Mouse (Mus musculus): ENCODE data around the gene Ccdc28b.
A peak's percentile ranks its signal among the peaks of the same experiment; 100 is the strongest.

Ccdc28b gene

DNA sequence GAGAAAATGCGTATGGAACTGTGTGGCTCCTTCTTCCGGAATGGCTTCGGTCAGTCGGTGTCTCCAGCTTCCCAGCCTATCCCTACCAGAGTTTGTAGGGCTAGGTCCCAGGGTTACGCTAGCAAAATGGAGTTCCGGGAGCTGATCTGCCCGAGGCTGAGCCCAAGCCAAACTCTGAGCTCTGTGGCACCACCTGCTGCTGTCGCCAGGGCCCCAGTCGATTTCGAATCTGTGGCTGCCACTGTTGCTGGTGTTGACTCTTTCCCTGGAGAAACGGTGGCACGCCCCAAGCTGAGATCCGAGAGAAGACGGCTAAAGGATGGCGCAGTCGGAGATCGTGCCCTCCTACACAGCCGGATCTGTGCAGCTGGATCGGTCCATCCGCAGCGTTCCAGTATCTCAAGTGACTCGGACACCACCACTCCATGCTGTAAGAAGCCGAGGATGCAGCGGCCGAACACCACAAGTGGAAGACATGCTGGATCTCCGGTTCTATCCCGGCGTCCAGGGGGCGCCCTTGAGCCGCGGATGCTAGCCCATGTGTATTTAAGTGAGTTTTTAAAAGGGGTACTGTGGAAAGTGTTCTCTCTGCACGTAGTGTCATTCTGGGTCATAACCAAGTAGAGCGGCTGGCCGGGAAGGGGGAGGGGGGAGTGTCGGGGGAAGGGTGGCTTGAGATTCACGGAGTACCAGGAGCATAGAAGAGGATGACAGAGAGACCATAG lies 38.7 kb downstream of the Ccdc28b start:
- DNase-seq (ENCODE audit: low spot score in 2 of 2): peak; percentile 79 to 85

DNA sequence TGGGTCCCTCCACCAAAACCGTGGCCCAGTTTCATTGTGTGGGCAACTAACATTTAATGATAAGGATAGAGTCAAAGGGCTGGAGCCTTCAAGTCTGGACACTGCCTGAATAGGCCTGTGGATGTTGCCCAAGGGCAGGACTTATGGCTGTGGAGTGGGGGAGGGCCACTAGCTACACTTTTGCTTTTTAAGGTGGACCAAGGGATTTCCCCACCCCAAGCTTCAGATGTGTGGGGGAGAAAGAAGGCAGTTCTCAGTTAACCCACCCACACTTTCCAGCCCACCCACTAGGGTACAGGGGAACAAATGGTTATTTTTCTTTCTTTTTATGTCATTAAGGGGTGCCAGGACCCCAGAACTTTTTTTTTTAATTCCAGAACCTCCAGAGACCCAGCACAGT lies 39.4 kb downstream of the Ccdc28b start:
- DNase-seq (ENCODE audit: low spot score in 2 of 2): no peak

DNA sequence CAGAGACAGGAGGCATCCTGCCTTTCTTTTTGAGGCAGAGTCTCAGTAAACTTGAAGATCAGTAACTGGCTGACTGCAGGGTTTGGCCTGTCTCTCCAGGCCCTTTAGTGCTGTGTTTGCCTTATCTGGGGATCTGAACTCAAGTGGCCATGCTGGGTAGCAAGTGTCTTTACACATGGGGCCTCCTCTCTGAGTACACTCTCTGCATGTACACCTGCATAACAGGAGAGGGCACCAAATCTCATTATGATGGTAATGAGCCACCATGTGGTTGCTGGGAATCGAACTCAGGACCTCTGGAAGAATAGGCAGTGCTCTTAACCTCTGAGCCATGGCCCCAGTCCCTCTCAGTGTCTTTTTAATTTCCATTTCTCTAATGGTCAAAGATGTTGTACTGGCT lies 41.5 kb downstream of the Ccdc28b start:
- no peak for DNase-seq (ENCODE audit: low spot score in 2 of 2)

DNA sequence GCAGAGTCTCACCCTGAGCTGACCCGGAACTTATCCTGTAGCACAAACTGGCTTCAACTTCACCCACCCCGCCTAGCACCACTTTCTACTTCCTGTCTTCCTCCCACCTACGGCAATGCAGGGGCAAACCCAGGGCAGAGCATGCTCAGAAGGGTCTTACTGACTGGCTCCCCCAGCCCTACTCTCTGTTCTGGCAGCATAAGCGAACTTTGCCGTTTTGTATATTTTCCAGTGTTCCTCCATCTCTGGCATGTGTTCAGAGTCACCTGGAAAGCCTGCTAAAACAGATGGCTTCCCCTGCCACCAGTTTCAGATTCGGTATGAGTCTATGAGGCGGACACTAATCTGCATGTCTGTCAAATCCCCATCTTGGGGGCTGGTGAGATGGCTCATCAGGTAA lies 43.4 kb downstream of the Ccdc28b start:
- DNase-seq (ENCODE audit: low spot score in 2 of 2): no peak

DNA sequence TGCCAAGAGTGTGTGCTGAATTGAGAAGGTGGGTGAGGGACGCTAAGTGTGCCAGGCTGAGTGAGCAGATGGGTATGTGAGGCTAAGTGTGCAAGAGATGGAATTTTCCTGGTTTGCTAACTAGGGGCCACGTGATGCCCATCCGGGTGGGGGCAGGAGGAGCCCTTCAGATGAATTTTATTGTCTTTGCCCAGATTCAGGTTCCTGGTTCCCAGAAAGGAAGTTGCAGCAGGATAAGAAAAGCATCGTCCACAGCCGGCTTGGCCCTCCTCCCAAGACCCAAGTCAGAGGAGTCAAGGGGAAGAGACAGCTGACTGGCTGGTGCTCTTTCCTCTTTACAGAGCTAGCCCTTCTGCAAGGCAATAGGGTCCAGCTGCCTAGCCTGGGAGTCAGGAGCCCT lies 45.3 kb downstream of the Ccdc28b start, which contains the start of gene Fam167b:
TSS of gene Fam167b (minus strand) at position 84 of the 400 bp plus-strand sequence.
- no peak for DNase-seq (ENCODE audit: low spot score in 2 of 2)

DNA sequence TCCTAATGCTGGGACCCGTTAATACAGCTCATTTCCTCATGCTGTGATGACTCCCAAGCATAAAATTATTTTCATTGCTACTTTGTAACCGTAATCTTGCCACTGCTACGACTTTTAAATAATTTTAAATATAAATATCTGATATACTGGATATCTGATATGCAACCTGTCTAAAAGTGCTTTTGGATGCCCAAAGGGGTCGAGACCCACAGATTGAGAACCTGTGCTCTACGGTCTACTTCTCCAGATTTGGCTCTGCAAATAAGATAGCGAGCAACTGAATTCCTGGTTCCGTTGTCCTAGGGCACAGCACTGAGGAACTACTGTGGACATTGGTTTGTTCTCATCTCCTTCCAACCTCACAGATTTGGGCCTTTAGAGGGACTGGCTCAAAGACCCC lies 46.1 kb downstream of the Ccdc28b start:
- DNase-seq (ENCODE audit: low spot score in 2 of 2): no peak

DNA sequence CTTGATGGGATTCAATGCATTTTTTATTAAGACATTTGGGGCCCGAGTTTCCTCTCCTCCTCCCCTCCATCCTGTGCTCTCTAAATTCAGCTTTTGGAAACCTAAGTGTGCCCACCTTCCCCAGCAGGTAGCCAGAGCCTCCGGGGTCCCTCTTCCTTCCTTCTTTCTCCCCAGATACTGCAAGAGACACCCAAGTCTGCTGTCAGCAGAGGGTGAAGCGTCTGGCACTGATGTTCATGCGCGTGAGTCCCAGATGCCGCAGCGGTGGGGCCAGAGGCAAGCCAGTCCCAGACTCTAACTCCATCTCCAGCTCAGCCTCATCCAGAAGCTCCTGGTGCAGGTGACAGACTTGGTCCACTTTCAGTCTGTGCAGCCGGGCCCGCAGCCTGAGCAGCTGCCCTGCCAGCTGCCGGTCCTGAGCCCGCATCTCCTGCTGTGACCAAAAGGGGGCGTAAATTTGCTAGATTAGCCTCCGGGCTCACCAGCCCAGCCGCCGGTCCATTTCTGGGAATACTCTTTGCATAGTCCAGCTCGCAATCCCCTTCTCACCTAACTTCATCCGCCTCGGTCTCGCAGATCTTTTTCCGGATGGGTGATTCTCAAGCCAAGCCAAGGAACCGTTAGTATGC lies 46.8 kb downstream of the Ccdc28b start:
- DNase-seq (ENCODE audit: low spot score in 2 of 2): peak; percentile 43 to 49

DNA sequence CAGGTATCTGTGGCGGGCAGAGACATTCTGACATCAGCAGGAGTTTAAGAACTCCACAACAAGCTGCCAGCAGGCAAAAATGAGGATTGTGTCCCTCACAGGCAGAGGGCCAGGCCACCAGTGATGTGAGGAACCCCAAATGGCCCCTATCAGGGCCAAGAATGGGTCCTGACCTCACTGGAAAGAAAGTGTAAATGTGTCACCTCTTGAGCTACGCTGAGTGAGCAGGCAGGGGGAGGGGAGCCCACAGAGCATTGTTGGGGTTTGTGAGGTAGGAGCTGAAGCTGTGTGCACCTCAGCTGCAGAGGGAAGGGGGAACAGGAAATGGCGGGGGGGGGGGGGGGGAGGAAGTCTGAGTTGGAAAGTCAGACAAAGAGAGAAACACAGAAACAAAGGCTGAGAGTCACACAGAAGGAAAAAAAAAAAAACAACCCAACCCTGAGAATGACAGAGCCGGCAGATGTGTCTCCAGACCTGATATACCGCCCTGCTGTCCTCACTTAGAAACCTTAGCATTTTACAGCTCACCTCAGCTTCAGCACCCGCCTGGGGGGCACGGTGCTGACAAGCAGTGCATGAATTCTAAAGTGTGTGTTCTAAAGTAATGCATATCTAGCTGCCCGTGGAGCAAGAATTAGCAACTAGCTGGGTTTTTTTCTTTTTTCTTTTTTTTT lies 48.4 kb downstream of the Ccdc28b start:
- no peak for DNase-seq (ENCODE audit: low spot score in 2 of 2)

DNA sequence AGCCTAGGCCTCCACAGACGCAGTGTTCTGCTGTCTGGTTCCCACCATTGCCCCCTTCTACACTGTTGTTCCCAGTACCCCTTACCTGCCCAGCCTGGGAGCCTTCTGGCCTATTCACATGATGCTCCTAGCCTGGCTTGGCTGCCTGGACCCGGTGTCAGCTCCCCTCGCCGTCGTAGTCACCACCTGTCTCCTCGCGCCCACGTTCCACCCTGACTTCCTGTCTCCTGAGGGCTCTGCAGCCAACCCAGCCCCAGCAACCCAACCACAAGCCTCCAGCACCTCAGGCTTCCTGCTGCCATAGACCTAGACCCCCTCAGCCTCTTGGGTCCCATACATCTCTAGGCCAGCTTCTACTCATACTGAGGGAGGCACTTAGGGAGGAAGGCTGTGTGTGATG lies 50.3 kb downstream of the Ccdc28b start, which contains the start of gene Lck:
TSS of gene Lck (minus strand) at position 212 of the 400 bp plus-strand sequence.
- no peak for DNase-seq (ENCODE audit: low spot score in 2 of 2)

DNA sequence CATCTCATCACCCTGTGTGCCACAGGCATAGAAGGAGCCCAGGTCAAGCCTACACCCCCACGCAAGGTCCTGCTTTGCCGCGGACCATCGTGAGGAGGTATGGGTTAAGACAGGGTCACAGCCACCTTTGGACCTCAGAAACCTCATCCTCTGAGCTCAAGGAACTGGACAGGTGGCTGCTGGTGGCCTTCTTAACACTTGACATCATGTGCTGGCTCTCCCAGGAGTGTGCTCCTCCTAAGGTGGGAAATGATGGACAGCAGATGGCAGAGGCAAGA lies 50.7 kb downstream of the Ccdc28b start:
- no peak for DNase-seq (ENCODE audit: low spot score in 2 of 2)

DNA sequence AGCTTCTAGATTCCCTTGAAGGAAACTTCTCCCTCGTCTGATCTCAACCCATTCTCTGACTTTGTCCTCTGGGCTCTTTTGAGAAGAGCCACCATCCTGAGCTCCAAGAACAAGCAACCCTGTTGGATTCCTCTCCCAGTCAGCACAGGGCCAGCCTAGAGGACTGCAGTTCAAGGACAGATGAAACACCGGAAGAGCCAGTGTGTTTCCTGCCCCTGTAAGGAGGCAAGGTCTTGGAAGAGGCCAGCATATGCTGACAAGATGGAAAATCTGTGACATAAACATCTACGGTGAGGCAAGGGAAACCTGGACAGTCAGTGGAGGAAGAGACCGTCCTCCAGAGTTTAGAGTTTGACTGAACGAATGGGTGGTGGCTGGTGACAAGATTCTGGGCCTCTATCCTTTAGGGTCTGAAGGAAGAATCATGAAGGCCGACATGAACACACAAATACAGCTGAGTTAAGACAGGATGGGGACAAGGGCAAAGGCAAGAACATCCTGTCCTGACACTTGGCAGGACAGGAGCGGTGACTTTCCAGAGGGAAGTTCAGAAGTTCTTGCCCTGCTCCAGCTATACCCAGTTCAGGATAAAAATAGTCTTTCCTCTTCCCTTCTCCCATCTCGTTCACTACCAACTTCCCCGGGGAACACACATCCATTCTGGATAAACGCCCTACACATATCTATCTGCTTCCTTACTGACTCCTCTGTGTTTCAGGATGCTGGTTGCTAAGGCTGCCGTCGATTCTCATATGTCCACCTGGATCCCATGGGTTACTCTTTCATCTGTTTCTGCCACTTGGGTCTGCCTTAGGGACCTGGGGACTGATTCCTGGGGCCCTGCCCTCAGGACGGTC lies 51.3 kb downstream of the Ccdc28b start:
- no peak for DNase-seq (ENCODE audit: low spot score in 2 of 2)

DNA sequence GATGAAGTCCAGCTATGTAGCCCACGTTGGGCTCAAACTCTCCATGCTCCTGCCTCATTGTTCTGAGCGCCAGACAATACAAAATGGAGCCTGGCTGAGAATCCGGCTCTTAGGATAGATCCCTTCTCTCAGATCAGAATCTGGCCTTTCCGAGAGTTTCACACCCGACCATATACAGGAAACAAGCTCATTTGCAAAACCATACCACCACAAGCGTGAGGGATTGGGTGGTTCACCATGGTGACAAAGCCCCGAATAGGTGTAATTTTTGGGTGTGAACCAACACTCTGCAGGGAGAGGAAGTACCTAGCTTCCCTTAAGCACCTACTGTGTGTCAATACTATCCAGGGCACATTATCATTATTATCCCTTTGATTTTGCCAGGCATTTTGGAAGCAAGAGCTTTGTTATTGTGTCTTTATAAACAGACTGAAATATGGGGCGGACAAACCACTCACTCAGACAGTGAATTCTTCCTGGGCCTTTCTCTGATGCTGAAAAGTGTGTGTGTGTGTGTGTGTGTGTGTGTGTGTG lies 52.1 kb downstream of the Ccdc28b start:
- no peak for DNase-seq (ENCODE audit: low spot score in 2 of 2)

DNA sequence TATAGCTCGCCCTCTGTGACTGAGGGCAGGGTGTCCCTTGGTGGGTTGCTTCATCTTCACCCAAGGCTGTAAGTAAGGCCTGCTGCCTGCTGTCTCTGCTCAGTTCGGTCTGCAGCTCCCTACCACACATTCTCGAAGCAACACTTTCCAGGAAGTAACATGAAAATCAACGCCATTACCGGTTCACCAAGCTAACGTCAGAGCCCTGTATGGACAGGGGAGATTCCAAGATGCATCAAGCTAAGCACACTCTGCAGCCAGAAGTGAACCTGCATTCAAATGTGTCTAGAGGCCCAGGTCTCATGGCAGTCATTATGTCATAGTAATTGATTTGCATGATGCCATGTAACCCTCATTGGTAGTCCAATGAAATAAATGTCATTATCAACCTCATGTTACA lies 53.7 kb downstream of the Ccdc28b start:
- no peak for DNase-seq (ENCODE audit: low spot score in 2 of 2)

All from frontal cortex, postnatal 36 days (tissue).